Mouse (Mus musculus): ENCODE measurements around the gene Caskin1.

DNA sequence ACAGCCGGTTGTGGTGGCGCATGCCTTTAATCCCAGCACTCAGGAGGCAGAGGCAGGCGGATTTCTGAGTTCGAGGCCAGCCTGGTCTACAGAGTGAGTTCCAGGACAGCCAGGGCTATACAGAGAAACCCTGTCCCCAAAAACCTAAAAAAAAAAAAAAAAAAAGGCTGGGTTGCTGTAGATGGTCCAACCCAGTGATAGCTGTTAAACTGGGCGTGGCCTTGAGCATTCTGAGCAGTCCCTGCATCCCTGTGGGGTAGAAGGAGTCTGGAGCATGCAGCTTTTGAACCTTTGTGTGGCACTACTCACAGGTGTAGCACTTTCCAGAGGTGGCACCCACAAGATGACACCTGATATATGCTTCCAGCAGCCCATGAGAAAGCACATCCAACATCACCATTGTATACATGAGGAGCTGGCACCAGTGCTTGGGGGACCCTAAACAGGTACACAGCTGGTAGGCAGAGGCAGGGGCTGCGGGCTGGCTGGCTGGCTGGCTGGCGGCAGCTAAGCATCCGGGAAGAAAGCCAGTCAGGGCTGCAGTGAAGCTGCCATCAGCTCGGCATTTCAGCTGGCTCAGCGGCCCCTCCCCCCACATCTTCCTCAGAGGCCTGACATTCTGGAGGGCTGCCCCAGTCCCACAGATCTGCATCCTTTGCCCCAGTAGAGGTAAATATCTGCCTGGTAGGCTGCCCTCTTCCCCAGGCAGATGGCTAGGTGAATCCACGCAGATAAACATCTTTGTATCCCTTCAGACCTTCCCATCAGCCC lies 3.1 kb upstream of the Caskin1 start:
- TF ChIP-seq POLR2A (IDR thresholded peaks at IDR 0.05; ENCODE audit: low read depth, low read length) (no peak), CTCF (conservative IDR thresholded peaks at IDR 0.05; ENCODE audit: insufficient read depth, insufficient read length, low read depth, low read length) (no peak)

All from kidney, adult 2 months (tissue).